Mouse (Mus musculus) spleen, adult 2 months (tissue): ENCODE results near the gene Ctnnd2.

Experiments used
- CTCF ChIP-seq: fragments of 200-500 bp; IDR thresholded peaks from 2 replicates; pipeline ENCODE4 v1.5.1; 2011; ENCODE audit warnings: mild to moderate bottlenecking, inconsistent platforms; ENCODE audit not compliant: insufficient read depth, insufficient read length, insufficient replicate concordance; ENCODE audit errors: extremely low read depth
- POLR2A ChIP-seq: fragments of 200-500 bp; IDR thresholded peaks from 2 replicates; pipeline ENCODE4 v1.6.1; 2011; ENCODE audit warnings: low read depth, low read length, inconsistent platforms

DNA sequence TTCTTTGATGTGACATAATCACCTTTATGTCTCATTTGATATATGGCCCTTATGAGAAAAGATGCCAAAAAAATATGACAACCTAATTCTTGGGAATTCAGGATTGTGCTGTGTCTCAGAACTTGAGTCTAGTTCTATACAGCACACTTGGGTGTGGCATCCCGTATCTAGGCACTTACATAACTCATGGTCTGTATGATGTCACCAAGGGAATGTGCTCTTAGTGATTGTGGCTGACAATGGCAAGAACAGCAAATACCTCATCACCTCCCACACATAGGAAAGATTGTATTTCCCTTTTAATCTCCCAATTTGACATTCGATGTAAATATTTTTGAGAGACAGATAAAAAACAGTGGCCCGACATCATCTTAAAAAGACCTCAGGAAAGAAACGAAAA is 509.5 kb downstream of the Ctnnd2 start:
- TF ChIP-seq CTCF, result no peak
- TF ChIP-seq POLR2A, result no peak
